Mouse (Mus musculus): ENCODE measurements around the gene Atxn10.

Gene Atxn10

GRCm38 (mm10) chr15:85406846-85407245 is 70.8 kb downstream of the Atxn10 start:
- DNase-seq, result peak; percentile 34

GRCm38 (mm10) chr15:85407342-85407741 is 71.3 kb downstream of the Atxn10 start:
- DNase-seq, result peak; percentile 46

GRCm38 (mm10) chr15:85408790-85409189 is 72.7 kb downstream of the Atxn10 start:
- DNase-seq, result peak; percentile 59

- peak; percentile 65 for DNase-seq
Observed at GRCm38 (mm10) chr15:85409245-85409783, 73.3 kb downstream of the Atxn10 start.

GRCm38 (mm10) chr15:85409836-85410235 is 73.8 kb downstream of the Atxn10 start:
- DNase-seq, result peak; percentile 44

- no peak for DNase-seq
Observed at GRCm38 (mm10) chr15:85414620-85415019, 78.6 kb downstream of the Atxn10 start.

GRCm38 (mm10) chr15:85420686-85421085 is 84.6 kb downstream of the Atxn10 start:
- no peak for DNase-seq

- no peak for DNase-seq
Observed at GRCm38 (mm10) chr15:85424197-85424596, 88.2 kb downstream of the Atxn10 start.

GRCm38 (mm10) chr15:85428140-85428539 is 92.1 kb downstream of the Atxn10 start:
- no peak for DNase-seq

- DNase-seq, result no peak
Observed at GRCm38 (mm10) chr15:85442568-85442967, 106.5 kb downstream of the Atxn10 start.

GRCm38 (mm10) chr15:85446652-85447051 is 110.6 kb downstream of the Atxn10 start:
- DNase-seq, result no peak

GRCm38 (mm10) chr15:85456891-85457290 is 120.8 kb downstream of the Atxn10 start:
- no peak for DNase-seq

GRCm38 (mm10) chr15:85457838-85458237 is 121.8 kb downstream of the Atxn10 start:
- DNase-seq, result no peak

- no peak for DNase-seq
Observed at GRCm38 (mm10) chr15:85458631-85459082, 122.6 kb downstream of the Atxn10 start.

GRCm38 (mm10) chr15:85461541-85461940 is 125.5 kb downstream of the Atxn10 start:
- no peak for DNase-seq

- no peak for DNase-seq
Observed at GRCm38 (mm10) chr15:85462138-85462537, 126.1 kb downstream of the Atxn10 start.

- DNase-seq, result no peak
Observed at GRCm38 (mm10) chr15:85463027-85463790, 127.2 kb downstream of the Atxn10 start.

- DNase-seq, result no peak
Observed at GRCm38 (mm10) chr15:85464190-85464589, 128.1 kb downstream of the Atxn10 start.

- DNase-seq, result peak; percentile 38
Observed at GRCm38 (mm10) chr15:85464823-85465565, 128.9 kb downstream of the Atxn10 start.

- no peak for DNase-seq
Observed at GRCm38 (mm10) chr15:85466456-85467067, 130.5 kb downstream of the Atxn10 start.

- DNase-seq, result no peak
Observed at GRCm38 (mm10) chr15:85469401-85469800, 133.4 kb downstream of the Atxn10 start.

- no peak for DNase-seq
Observed at GRCm38 (mm10) chr15:85474697-85475096, 138.7 kb downstream of the Atxn10 start.

- DNase-seq, result peak; percentile 90
Observed at GRCm38 (mm10) chr15:85477584-85477983, 141.5 kb downstream of the Atxn10 start.

Measured in thymus, postnatal 4 days (tissue).